Mouse (Mus musculus): ENCODE measurements at regions not wholly inside any gene's neighbourhood (a gene's known extent, or its start where the extent isn't known, plus 50 kb on each side); places are given as distances from the start of the nearest gene placed in this dataset.

GRCm38 (mm10) chr3:155510161-155510857 is 417.1 kb downstream of the Lrriq3 start:
- dilution Hi-C loops (cut with MboI; ENCODE audit: extremely low pct_ligation_motif_present, extremely low pct_unique_long_range_greater_than_20kb, low sequenced_read_pairs) = no loop called here

GRCm38 (mm10) chr3:155513885-155514284 is 420.7 kb downstream of the Lrriq3 start:
- H3K79me2 ChIP-seq (replicated peaks; ENCODE audit: control insufficient read depth, extremely low read depth, insufficient read depth, poor library complexity, severe bottlenecking) = no peaks in the 10 kb centered on the region
- no peak overlapping the region for H3K27ac ChIP-seq (ENCODE audit: insufficient read depth, low read depth)
- no peak overlapping the region for H3K9ac ChIP-seq (ENCODE audit: insufficient read depth, low read depth)
- H3K36me3 ChIP-seq (replicated peaks in 1 of 2; ENCODE audit: control insufficient read depth in 1 of 2, insufficient read depth in 1 of 2, low read length in 1 of 2) = no peaks in the 10 kb centered on the region
- H3K4me1 ChIP-seq (ENCODE audit: control insufficient read depth in 1 of 2, insufficient read depth in 2 of 2) = no peaks in the 10 kb centered on the region
- H3K4me2 ChIP-seq (ENCODE audit: insufficient read depth, low read depth, poor library complexity, severe bottlenecking) = no peak overlapping the region
- dilution Hi-C loops (cut with MboI; ENCODE audit: extremely low pct_ligation_motif_present, extremely low pct_unique_long_range_greater_than_20kb, low sequenced_read_pairs) (no loop called here), in situ Hi-C loops (cut with MboI; ENCODE audit: low pct_ligation_motif_present, low pct_unique_long_range_greater_than_20kb, low sequenced_read_pairs) (no loop called here)
- no peak for DNase-seq (ENCODE audit: extremely low read depth)
- H3K4me3 ChIP-seq (replicated peaks in 1 of 3; ENCODE audit: low read depth in 2 of 3, low read length in 2 of 3, poor library complexity in 1 of 3) = no peak overlapping the region
- H3K9me3 ChIP-seq (replicated peaks; ENCODE audit: low read length) = no peaks in the 10 kb centered on the region
- no peak for TF ChIP-seq TBP (conservative IDR thresholded peaks at IDR 0.05; ENCODE audit: low read depth, low read length)
- no peak for TF ChIP-seq MXI1 (IDR thresholded peaks at IDR 0.05; ENCODE audit: low read depth, low read length)
- TF ChIP-seq USF1 (IDR thresholded peaks at IDR 0.05; ENCODE audit: low read depth, low read length) = no peak
- TF ChIP-seq UBTF (IDR thresholded peaks at IDR 0.05; ENCODE audit: low read depth, low read length) = no peak
- no peak for TF ChIP-seq ZNF384 (IDR thresholded peaks at IDR 0.05; ENCODE audit: low read depth, low read length)
- TF ChIP-seq USF2 (conservative IDR thresholded peaks at IDR 0.05; ENCODE audit: low read depth, low read length) = no peak
- no peak for TF ChIP-seq NRF1 (IDR thresholded peaks at IDR 0.05; ENCODE audit: low read depth, low read length)
- TF ChIP-seq HCFC1 (IDR thresholded peaks at IDR 0.05; ENCODE audit: low read depth, low read length) = no peak
- TF ChIP-seq JUND (conservative IDR thresholded peaks at IDR 0.05; ENCODE audit: low read depth, low read length) = no peak
- no peak for TF ChIP-seq KAT2A (IDR thresholded peaks at IDR 0.05; ENCODE audit: insufficient replicate concordance, low read length)
- no peaks in the 10 kb centered on the region for H3K27me3 ChIP-seq (replicated peaks)

More at GRCm38 (mm10) chr3:155510161-155510857, 417.1 kb downstream of the Lrriq3 start:
- in situ Hi-C loops (cut with MboI; ENCODE audit: low pct_ligation_motif_present, low pct_unique_long_range_greater_than_20kb, low sequenced_read_pairs) = no loop called here
- H3K4me1 ChIP-seq (ENCODE audit: control insufficient read depth in 1 of 2, insufficient read depth in 2 of 2) = no peaks in the 10 kb centered on the region
- no peak overlapping the region for H3K27ac ChIP-seq (ENCODE audit: insufficient read depth, low read depth)
- no peak for TF ChIP-seq E2F4 (IDR thresholded peaks at IDR 0.05; ENCODE audit: insufficient replicate concordance, low read depth, low read length)
- no peak for TF ChIP-seq CHD1 (IDR thresholded peaks at IDR 0.05; ENCODE audit: low read depth, low read length)
- TF ChIP-seq MAFK (IDR thresholded peaks at IDR 0.05; ENCODE audit: insufficient replicate concordance, low read length) = no peak
- no peak for TF ChIP-seq CHD2 (IDR thresholded peaks at IDR 0.05; ENCODE audit: low read length)
- no peak for TF ChIP-seq NELFE (IDR thresholded peaks at IDR 0.05; ENCODE audit: low read depth, low read length)
- TF ChIP-seq ZMIZ1 (IDR thresholded peaks at IDR 0.05; ENCODE audit: low read depth, low read length) = no peak
- TF ChIP-seq ETS1 (conservative IDR thresholded peaks at IDR 0.05; ENCODE audit: low read depth, low read length) = no peak
- no peaks in the 10 kb centered on the region for H3K9me3 ChIP-seq (replicated peaks; ENCODE audit: low read length)
- H3K9ac ChIP-seq (ENCODE audit: insufficient read depth, low read depth) = no peak overlapping the region
- DNase-seq (ENCODE audit: extremely low read depth) = no peak
- H3K79me2 ChIP-seq (replicated peaks; ENCODE audit: control insufficient read depth, extremely low read depth, insufficient read depth, poor library complexity, severe bottlenecking) = no peaks in the 10 kb centered on the region
- no peaks in the 10 kb centered on the region for H3K27me3 ChIP-seq (replicated peaks)
- no peak overlapping the region for H3K4me2 ChIP-seq (ENCODE audit: insufficient read depth, low read depth, poor library complexity, severe bottlenecking)
- H3K36me3 ChIP-seq (replicated peaks in 1 of 2; ENCODE audit: control insufficient read depth in 1 of 2, insufficient read depth in 1 of 2, low read length in 1 of 2) = no peaks in the 10 kb centered on the region
- no peak overlapping the region for H3K4me3 ChIP-seq (replicated peaks in 1 of 3; ENCODE audit: low read depth in 2 of 3, low read length in 2 of 3, poor library complexity in 1 of 3)
